Mouse (Mus musculus) T-helper 17 cell (primary cell): ENCODE results near the gene Rmi1.

ENCODE experiments used
- in situ Hi-C, 2 experiments: fragments of 300-600 bp; cut with MboI, MseI; formaldehyde crosslinking; loops; 1 replicate in 1 of 2; 2 replicates in 1 of 2; pipeline ENCODE4 v1.15.1; 2025; ENCODE audit warnings: high pct_unique_total_duplicates in 2 of 2

Gene Rmi1

GRCm38 (mm10) chr13:58456547-58456946 lies 54.5 kb downstream of the Rmi1 start:
- in situ Hi-C loops = loop anchor here in 1 of 2 experiments (10.0 kb wide), 1 partner anchor 898 kb away; no protein-coding TSS in a partner anchor

GRCm38 (mm10) chr13:58458811-58459210 lies 56.8 kb downstream of the Rmi1 start:
- in situ Hi-C loops = loop anchor here in 1 of 2 experiments (10.0 kb wide), 1 partner anchor 896 kb away; no protein-coding TSS in a partner anchor
